Mouse (Mus musculus): ENCODE measurements around the gene Ttc22.

DNA sequence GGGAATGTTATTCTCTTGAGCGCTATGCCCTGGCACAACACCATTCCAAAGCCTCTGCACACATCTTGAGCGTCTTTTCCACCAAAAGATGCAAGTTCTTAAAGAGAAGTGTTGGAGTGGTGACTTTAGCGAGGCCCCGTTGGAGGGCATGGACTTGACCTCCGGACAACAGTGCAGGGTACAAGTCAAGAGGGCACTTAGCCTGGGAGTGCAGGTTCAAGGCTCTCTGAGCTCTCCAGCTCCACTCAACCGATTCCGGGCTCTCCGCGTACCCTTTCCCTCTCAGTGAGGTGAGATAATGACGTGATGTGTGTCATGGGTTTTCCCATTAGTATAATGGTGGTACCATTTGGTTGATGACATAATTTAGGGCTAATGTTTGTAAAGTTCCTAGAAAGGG, 2.0 kb downstream of the Ttc22 start:
- no peak for TF ChIP-seq CTCF (IDR thresholded peaks at IDR 0.05; ENCODE audit: control insufficient read depth, insufficient read depth, low read length)
- no peak for TF ChIP-seq POLR2A (IDR thresholded peaks at IDR 0.05; ENCODE audit: borderline replicate concordance, control insufficient read depth, low read depth, low read length)

Data from bone marrow, adult 2 months (tissue).